Mouse (Mus musculus) neutrophil, adult 65 days (primary cell): ENCODE data around the gene Armc8. TPM values are rescaled to one million over a fixed set of nuclear protein-coding genes. Genes with fewer than 3 reads are reported as not detected.

Experiments
- total RNA-seq: library from RNA; stranded (reverse); gene quantifications from 2 replicates; pipeline ENCODE4 v1.2.4, GENCODE M21; 2023

The Armc8 gene
- 20.7 and 24.7 TPM in 2 replicates for total RNA-seq

GRCm38 (mm10) chr9:99568347-99569070, at the start of gene Armc8:
Gene Armc8 (minus strand): TSS chr9:99568899.

GRCm38 (mm10) chr9:99612202-99612601, 43.5 kb upstream of the Armc8 start, which contains the start of gene A4gnt:
Gene A4gnt (plus strand): TSS chr9:99612502.

GRCm38 (mm10) chr9:99575677-99576480, 7.2 kb upstream of the Armc8 start, which contains the start of gene Dbr1:
Gene Dbr1 (plus strand): TSS chr9:99575799.

GRCm38 (mm10) chr9:99451161-99451560, 117.5 kb downstream of the Armc8 start, which contains the start of gene Nme9:
Gene Nme9 (plus strand): TSS chr9:99451475.

GRCm38 (mm10) chr9:99437031-99437764, 131.5 kb downstream of the Armc8 start, which contains the start of gene Mras:
Gene Mras (minus strand): TSS chr9:99437381.

Other genes starting within 250 kb of the Armc8 start
- gene Esyt3, start 210.3 kb downstream of the Armc8 start, total RNA-seq, result not detected in 2 replicates
- gene Mras, start 131.5 kb downstream of the Armc8 start, total RNA-seq, result not detected in 2 replicates
- gene Nme9, start 117.4 kb downstream of the Armc8 start, total RNA-seq, result not detected in 2 replicates
- gene Dbr1, start 6.9 kb upstream of the Armc8 start, total RNA-seq, result 13.7 and 17.9 TPM in 2 replicates
- gene A4gnt, start 43.6 kb upstream of the Armc8 start, total RNA-seq, result not detected in 2 replicates
- gene Dzip1l, start 60.6 kb upstream of the Armc8 start, total RNA-seq, result not detected in 2 replicates
- not detected in 2 replicates for gene Cldn18, start 148.4 kb upstream of the Armc8 start, total RNA-seq